Mouse (Mus musculus): ENCODE measurements around the gene Cd46.

GRCm38 (mm10) chr1:194994262-194994661 lies 97.8 kb downstream of the Cd46 start:
- TF ChIP-seq CTCF (IDR thresholded peaks at IDR 0.05; ENCODE audit: extremely low read depth, insufficient read length, insufficient replicate concordance, low read depth, low read length) (no peak), POLR2A (IDR thresholded peaks at IDR 0.05; ENCODE audit: low read depth, low read length) (no peak)
